Mouse (Mus musculus) left cerebral cortex, postnatal 14 days (tissue): Measurements from ENCODE around the gene Zyg11b. TPM values are rescaled to one million over a fixed set of nuclear protein-coding genes. Genes with fewer than 3 reads are reported as not detected.

Experiments
- DNase-seq, 2 experiments: peaks; one replicate each; pipeline ENCODE4 v3.0.0; 2021 to 2022; ENCODE audit warnings: low spot score in 2 of 2, mixed read lengths in 1 of 2
- intact Hi-C: fragments of 180-260 bp; cut with DNase I; formaldehyde crosslinking; loops from one replicate; pipeline ENCODE4 v1.15.1; 2025
- total RNA-seq, 2 experiments: library from RNA; stranded (reverse); gene quantifications; 2 replicates each; pipeline ENCODE4 v1.2.3; 2021

Zyg11b gene
- total RNA-seq, 2 experiments from 2014 or later, result 132 to 137 TPM

GRCm38 (mm10) chr4:108320627-108321380, 19.9 kb upstream of the Zyg11b start:
- intact Hi-C loops, result loop anchor here (10.0 kb wide), 3 partner anchors 66 to 426 kb away; no protein-coding TSS in a partner anchor
- DNase-seq, result no peak

- DNase-seq, result no peak
- intact Hi-C loops, result loop anchor here (10.0 kb wide), 3 partner anchors 65 to 425 kb away; no protein-coding TSS in a partner anchor
These were observed 18.9 kb upstream of the Zyg11b start for GRCm38 (mm10) chr4:108319747-108320146.

- intact Hi-C loops, result no loop called here
- peak in 1 of 2 experiments; percentile 37 for DNase-seq
These were observed 18.0 kb upstream of the Zyg11b start for GRCm38 (mm10) chr4:108318649-108319615.

- intact Hi-C loops, result no loop called here
These were observed 17.0 kb upstream of the Zyg11b start for GRCm38 (mm10) chr4:108317656-108318605.

GRCm38 (mm10) chr4:108314041-108314440, 13.1 kb upstream of the Zyg11b start:
- DNase-seq, result no peak
- intact Hi-C loops, result no loop called here

More at GRCm38 (mm10) chr4:108317656-108318605, 17.0 kb upstream of the Zyg11b start:
- no peak for DNase-seq

GRCm38 (mm10) chr4:108310706-108311105, 9.8 kb upstream of the Zyg11b start:
- intact Hi-C loops, result no loop called here
- no peak for DNase-seq

GRCm38 (mm10) chr4:108302296-108302890, 1.5 kb upstream of the Zyg11b start:
- intact Hi-C loops, result no loop called here
- DNase-seq, result no peak

- DNase-seq, result no peak
- intact Hi-C loops, result no loop called here
These were observed 630 bp downstream of the Zyg11b start for GRCm38 (mm10) chr4:108300266-108300665.

GRCm38 (mm10) chr4:108276973-108277372, 23.9 kb downstream of the Zyg11b start:
- intact Hi-C loops, result no loop called here
- peak; percentile 62 to 78 for DNase-seq

- intact Hi-C loops, result no loop called here
- no peak for DNase-seq
These were observed 28.6 kb downstream of the Zyg11b start for GRCm38 (mm10) chr4:108272286-108272685.

- intact Hi-C loops, result no loop called here
- no peak for DNase-seq
These were observed 35.1 kb downstream of the Zyg11b start for GRCm38 (mm10) chr4:108265774-108266173.

GRCm38 (mm10) chr4:108253317-108253716, 47.6 kb downstream of the Zyg11b start:
- DNase-seq, result no peak
- intact Hi-C loops, result loop anchor here (10.0 kb wide), 1 partner anchor 71 kb away; the partner anchor contains the start of gene Coa7

GRCm38 (mm10) chr4:108250501-108250900, 50.4 kb downstream of the Zyg11b start:
- intact Hi-C loops, result loop anchor here (10.0 kb wide), 1 partner anchor 74 kb away; the partner anchor contains the start of gene Coa7
- DNase-seq, result no peak

- DNase-seq, result peak in 1 of 2 experiments; percentile 31
- intact Hi-C loops, result no loop called here
These were observed 51.6 kb downstream of the Zyg11b start for GRCm38 (mm10) chr4:108249314-108249713.

GRCm38 (mm10) chr4:108233654-108234053, 67.2 kb downstream of the Zyg11b start:
- intact Hi-C loops, result no loop called here
- DNase-seq, result no peak

- intact Hi-C loops, result no loop called here
- no peak for DNase-seq
These were observed 75.5 kb downstream of the Zyg11b start for GRCm38 (mm10) chr4:108225341-108225872.

GRCm38 (mm10) chr4:108222507-108222906, 78.4 kb downstream of the Zyg11b start:
- intact Hi-C loops, result no loop called here
- DNase-seq, result no peak

GRCm38 (mm10) chr4:108219019-108219418, 81.9 kb downstream of the Zyg11b start:
- intact Hi-C loops, result loop anchor here (10.0 kb wide), 1 partner anchor 294 kb away; the partner anchor contains the start of gene Cpt2
- peak in 1 of 2 experiments; percentile 12 for DNase-seq
